Mouse (Mus musculus): ENCODE data around the gene Olfr1191-ps1. TPM values are rescaled to one million over a fixed set of nuclear protein-coding genes. Genes with fewer than 3 reads are reported as not detected.

The Olfr1191-ps1 gene
- not detected in 2 replicates for polyA plus RNA-seq (2012; rRNA removed; ENCODE audit: low replicate concordance)

GRCm38 (mm10) chr2:88640242-88640641 is at the start of gene Olfr1191-ps1:
Gene Olfr1191-ps1, plus strand, starts transcription at chr2:88640542.

GRCm38 (mm10) chr2:88648209-88648608 is 7.9 kb downstream of the Olfr1191-ps1 start, which contains the start of gene Olfr1192-ps1:
Gene Olfr1192-ps1, plus strand, starts transcription at chr2:88648509.

GRCm38 (mm10) chr2:88675328-88675727 is 35.0 kb downstream of the Olfr1191-ps1 start, which contains the start of gene Olfr1193:
Gene Olfr1193, plus strand, starts transcription at chr2:88675628.

GRCm38 (mm10) chr2:88689087-88689486 is 48.7 kb downstream of the Olfr1191-ps1 start, which contains the start of gene Olfr1195:
Gene Olfr1195, minus strand, starts transcription at chr2:88689187.

Other genes with a start within 250 kb of the Olfr1191-ps1 start
- not detected in 2 replicates for gene Olfr1179, start 234.1 kb upstream of the Olfr1191-ps1 start, polyA plus RNA-seq (2012; rRNA removed; ENCODE audit: low replicate concordance)
- gene Olfr1180, start 221.4 kb upstream of the Olfr1191-ps1 start, polyA plus RNA-seq (2012; rRNA removed; ENCODE audit: low replicate concordance): not detected in 2 replicates
- gene Olfr1181, start 214.4 kb upstream of the Olfr1191-ps1 start, polyA plus RNA-seq (2012; rRNA removed; ENCODE audit: low replicate concordance): not detected in 2 replicates
- not detected in 2 replicates for gene Gm13757, start 191.4 kb upstream of the Olfr1191-ps1 start, polyA plus RNA-seq (2012; rRNA removed; ENCODE audit: low replicate concordance)
- gene Olfr1183, start 185.7 kb upstream of the Olfr1191-ps1 start, polyA plus RNA-seq (2012; rRNA removed; ENCODE audit: low replicate concordance): not detected in 2 replicates
- not detected in 2 replicates for gene Olfr1184, start 156.9 kb upstream of the Olfr1191-ps1 start, polyA plus RNA-seq (2012; rRNA removed; ENCODE audit: low replicate concordance)
- gene Olfr1185-ps1, start 147.2 kb upstream of the Olfr1191-ps1 start, polyA plus RNA-seq (2012; rRNA removed; ENCODE audit: low replicate concordance): not detected in 2 replicates
- gene Olfr1186, start 122.0 kb upstream of the Olfr1191-ps1 start, polyA plus RNA-seq (2012; rRNA removed; ENCODE audit: low replicate concordance): not detected in 2 replicates
- gene Olfr1188, start 83.6 kb upstream of the Olfr1191-ps1 start, polyA plus RNA-seq (2012; rRNA removed; ENCODE audit: low replicate concordance): not detected in 2 replicates
- gene Olfr1189, start 54.1 kb upstream of the Olfr1191-ps1 start, polyA plus RNA-seq (2012; rRNA removed; ENCODE audit: low replicate concordance): not detected in 2 replicates
- gene Olfr1192-ps1, start 8.0 kb downstream of the Olfr1191-ps1 start, polyA plus RNA-seq (2012; rRNA removed; ENCODE audit: low replicate concordance): not detected in 2 replicates
- gene Olfr1193, start 35.1 kb downstream of the Olfr1191-ps1 start, polyA plus RNA-seq (2012; rRNA removed; ENCODE audit: low replicate concordance): not detected in 2 replicates
- not detected in 2 replicates for gene Olfr1195, start 48.6 kb downstream of the Olfr1191-ps1 start, polyA plus RNA-seq (2012; rRNA removed; ENCODE audit: low replicate concordance)
- gene Olfr1196, start 64.1 kb downstream of the Olfr1191-ps1 start, polyA plus RNA-seq (2012; rRNA removed; ENCODE audit: low replicate concordance): not detected in 2 replicates
- not detected in 2 replicates for gene Olfr1197, start 91.8 kb downstream of the Olfr1191-ps1 start, polyA plus RNA-seq (2012; rRNA removed; ENCODE audit: low replicate concordance)
- gene Olfr1198, start 110.8 kb downstream of the Olfr1191-ps1 start, polyA plus RNA-seq (2012; rRNA removed; ENCODE audit: low replicate concordance): not detected in 2 replicates
- gene Olfr1199, start 119.9 kb downstream of the Olfr1191-ps1 start, polyA plus RNA-seq (2012; rRNA removed; ENCODE audit: low replicate concordance): not detected in 2 replicates
- not detected in 2 replicates for gene Olfr1200, start 129.9 kb downstream of the Olfr1191-ps1 start, polyA plus RNA-seq (2012; rRNA removed; ENCODE audit: low replicate concordance)
- not detected in 2 replicates for gene Olfr1201, start 152.5 kb downstream of the Olfr1191-ps1 start, polyA plus RNA-seq (2012; rRNA removed; ENCODE audit: low replicate concordance)
- not detected in 2 replicates for gene Olfr1202, start 174.0 kb downstream of the Olfr1191-ps1 start, polyA plus RNA-seq (2012; rRNA removed; ENCODE audit: low replicate concordance)
- gene Olfr1205, start 189.2 kb downstream of the Olfr1191-ps1 start, polyA plus RNA-seq (2012; rRNA removed; ENCODE audit: low replicate concordance): not detected in 2 replicates
- gene Olfr1204, start 208.8 kb downstream of the Olfr1191-ps1 start, polyA plus RNA-seq (2012; rRNA removed; ENCODE audit: low replicate concordance): not detected in 2 replicates
- gene Olfr1206, start 222.7 kb downstream of the Olfr1191-ps1 start, polyA plus RNA-seq (2012; rRNA removed; ENCODE audit: low replicate concordance): not detected in 2 replicates